Mouse (Mus musculus) spleen, postnatal 10 days (tissue): Measurements from ENCODE around the gene Wdr82.

ENCODE experiments used
- DNase-seq, 2 experiments: peaks; one replicate each; pipeline ENCODE4 v3.0.0; 2021 to 2022; ENCODE audit warnings: low spot score in 2 of 2

Wdr82 gene

GRCm38 (mm10) chr9:106170556-106171345 is at the start of gene Wdr82:
Gene Wdr82, plus strand, starts transcription at chr9:106170928.
- peak; percentile 84 to 93 for DNase-seq

GRCm38 (mm10) chr9:106123599-106123998 is 47.1 kb upstream of the Wdr82 start:
- DNase-seq: peak in 1 of 2 experiments; percentile 49

- no peak for DNase-seq
These were observed 43.9 kb upstream of the Wdr82 start for GRCm38 (mm10) chr9:106126786-106127251.

- no peak for DNase-seq
These were observed 41.7 kb upstream of the Wdr82 start for GRCm38 (mm10) chr9:106129072-106129471.

- no peak for DNase-seq
These were observed 40.5 kb upstream of the Wdr82 start for GRCm38 (mm10) chr9:106130250-106130649.

- DNase-seq: no peak
These were observed 33.0 kb upstream of the Wdr82 start for GRCm38 (mm10) chr9:106137671-106138216.

GRCm38 (mm10) chr9:106139763-106140162 is 31.0 kb upstream of the Wdr82 start:
- DNase-seq: no peak

GRCm38 (mm10) chr9:106141955-106142354 is 28.8 kb upstream of the Wdr82 start:
- DNase-seq: no peak

- no peak for DNase-seq
These were observed 26.6 kb upstream of the Wdr82 start for GRCm38 (mm10) chr9:106144176-106144575.

GRCm38 (mm10) chr9:106145582-106145981 is 25.1 kb upstream of the Wdr82 start:
- no peak for DNase-seq

- DNase-seq: no peak
These were observed 23.4 kb upstream of the Wdr82 start for GRCm38 (mm10) chr9:106147281-106147680.

GRCm38 (mm10) chr9:106147851-106148431 is 22.8 kb upstream of the Wdr82 start:
- DNase-seq: no peak

GRCm38 (mm10) chr9:106148541-106149398 is 22.0 kb upstream of the Wdr82 start:
- DNase-seq: no peak

- DNase-seq: no peak
These were observed 21.4 kb upstream of the Wdr82 start for GRCm38 (mm10) chr9:106149399-106149754.

- no peak for DNase-seq
These were observed 16.6 kb upstream of the Wdr82 start for GRCm38 (mm10) chr9:106154106-106154505.

- DNase-seq: peak; percentile 48 to 72
These were observed 14.3 kb upstream of the Wdr82 start for GRCm38 (mm10) chr9:106156419-106156818.

GRCm38 (mm10) chr9:106156921-106157622 is 13.7 kb upstream of the Wdr82 start:
- DNase-seq: no peak

GRCm38 (mm10) chr9:106157623-106157925 is 13.2 kb upstream of the Wdr82 start:
- DNase-seq: no peak

GRCm38 (mm10) chr9:106158037-106158491 is 12.7 kb upstream of the Wdr82 start, which contains the start of gene Glyctk:
Gene Glyctk, minus strand, starts transcription at chr9:106158138.
- DNase-seq: no peak

- DNase-seq: no peak
These were observed 11.5 kb upstream of the Wdr82 start for GRCm38 (mm10) chr9:106159237-106159636.

GRCm38 (mm10) chr9:106159784-106160301 is 10.9 kb upstream of the Wdr82 start:
- peak; percentile 85 to 91 for DNase-seq
